Mouse (Mus musculus) embryonic fibroblast, embryonic 13.5 days (primary cell): Measurements from ENCODE around the gene 1110059E24Rik.

ENCODE experiments used
- CTCF ChIP-seq: IDR thresholded peaks from 2 replicates; pipeline ENCODE4 v1.5.1; 2011; ENCODE audit warnings: mild to moderate bottlenecking, control low read depth, low read length, moderate library complexity, borderline replicate concordance; ENCODE audit not compliant: insufficient read depth
- POLR2A ChIP-seq: IDR thresholded peaks from 2 replicates; pipeline ENCODE4 v1.6.1; 2011; ENCODE audit warnings: low read depth, mild to moderate bottlenecking, control low read depth, low read length, moderate library complexity

DNA sequence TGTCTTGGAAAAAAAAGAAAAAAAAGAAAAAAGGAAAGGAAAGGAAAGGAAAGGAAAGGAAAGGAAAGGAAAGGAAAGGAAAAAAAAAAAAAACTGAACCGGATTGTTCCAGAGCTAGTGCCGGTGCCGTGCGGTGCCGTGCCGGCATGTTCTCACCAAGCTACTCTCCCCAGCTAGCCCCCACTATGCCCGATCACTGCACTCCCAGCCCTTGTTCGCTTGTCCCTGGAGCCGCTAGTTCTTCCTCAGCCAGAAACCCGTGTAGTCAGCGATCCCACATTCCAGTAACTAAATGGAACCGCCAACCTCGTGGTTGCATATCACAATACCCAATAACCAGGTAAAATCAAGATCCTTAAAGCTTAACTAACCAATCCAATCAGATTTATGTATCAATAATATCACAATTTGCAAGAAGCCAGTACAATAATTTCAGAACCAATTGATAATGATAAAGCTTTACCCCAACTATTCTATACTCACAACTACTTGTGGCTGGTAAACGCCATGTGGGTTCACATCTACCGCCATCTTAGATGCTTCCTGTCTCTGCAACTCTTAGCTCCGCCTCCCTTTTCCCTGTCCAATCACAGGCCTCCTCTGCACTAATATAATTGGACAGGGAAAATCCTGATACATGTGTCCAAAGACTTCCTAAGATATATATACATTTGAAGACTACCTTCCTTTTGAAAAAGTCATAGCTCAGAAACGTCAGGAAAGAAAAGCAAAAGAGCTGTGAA is 21.7 kb upstream of the 1110059E24Rik start:
- TF ChIP-seq CTCF (no peak), POLR2A (no peak)
